Mouse (Mus musculus) myocyte (in vitro differentiated cells): Measurements from ENCODE around the gene Rims4.

Source experiments
- E2F4 ChIP-seq: IDR thresholded peaks from one replicate; pipeline ENCODE4 v1.6.1; 2011; ENCODE audit warnings: mild to moderate bottlenecking, control low read depth, moderate library complexity; ENCODE audit not compliant: insufficient read depth
- MAX ChIP-seq: IDR thresholded peaks from one replicate; pipeline ENCODE4 v1.6.1; 2011; ENCODE audit warnings: low read depth, mild to moderate bottlenecking, control low read depth
- MYOD1 ChIP-seq, 3 experiments: IDR thresholded peaks; one replicate each; pipeline ENCODE4 v1.6.1; 2011; ENCODE audit warnings: control low read depth in 2 of 3, low read depth in 2 of 3, mild to moderate bottlenecking in 2 of 3, moderate library complexity in 1 of 3; ENCODE audit not compliant: insufficient read length in 2 of 3, control insufficient read depth in 1 of 3
- POLR2A ChIP-seq: IDR thresholded peaks from one replicate; pipeline ENCODE4 v1.6.1; 2011; ENCODE audit warnings: low read depth, mild to moderate bottlenecking, control low read depth, moderate library complexity; ENCODE audit not compliant: insufficient read length
- POLR2AphosphoS2 ChIP-seq: IDR thresholded peaks from one replicate; pipeline ENCODE4 v1.6.1; 2011; ENCODE audit warnings: low read depth, control low read depth; ENCODE audit not compliant: insufficient read length
- SRF ChIP-seq: IDR thresholded peaks from one replicate; pipeline ENCODE4 v1.6.1; 2011; ENCODE audit warnings: low read depth; ENCODE audit not compliant: control insufficient read depth, insufficient read length
- TCF12 ChIP-seq: IDR thresholded peaks from one replicate; pipeline ENCODE4 v1.6.1; 2011; ENCODE audit warnings: mild to moderate bottlenecking, control low read depth; ENCODE audit not compliant: poor library complexity, insufficient read depth, severe bottlenecking

DNA sequence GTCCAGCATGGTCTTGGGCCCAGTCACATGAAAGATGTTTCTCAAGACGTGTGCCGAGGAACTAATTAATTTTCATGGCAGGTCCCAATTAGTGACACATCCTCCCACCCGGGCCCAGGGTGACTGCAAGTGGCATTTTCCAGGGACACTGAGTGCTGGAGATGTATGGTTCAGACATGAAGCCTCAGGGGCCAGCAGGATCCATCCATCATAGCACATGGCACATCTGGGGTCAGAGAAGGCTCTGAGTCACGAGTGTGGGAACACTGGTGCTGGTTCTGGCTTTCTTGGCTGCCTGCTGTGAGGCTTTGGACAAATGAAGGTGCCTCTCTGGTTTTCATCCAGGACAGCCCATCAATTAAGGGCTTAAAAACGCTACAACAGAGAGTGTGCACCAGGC is 11.4 kb downstream of the Rims4 start:
- TF ChIP-seq POLR2AphosphoS2 (no peak), POLR2A (no peak), MYOD1 (IDR thresholded peaks at IDR 0.05; ENCODE audit: control insufficient read depth in 1 of 3, insufficient read length in 2 of 3, low read depth in 2 of 3) (no peak), E2F4 (no peak), MAX (no peak), TCF12 (no peak), SRF (no peak)
